Mouse (Mus musculus) embryonic fibroblast, embryonic 13.5 days (primary cell): ENCODE measurements at regions not wholly inside any gene's neighbourhood (a gene's known extent, or its start where the extent isn't known, plus 50 kb on each side); places are given as distances from the start of the nearest gene placed in this dataset.

Experiments used
- H3K27ac ChIP-seq: 2 replicates; pipeline ENCODE4 v1.5.1; 2012; ENCODE audit warnings: low read length, control low read depth, inconsistent platforms; ENCODE audit not compliant: insufficient read depth
- H3K4me1 ChIP-seq: 2 replicates; pipeline ENCODE4 v1.6.1; 2011; ENCODE audit warnings: low read length; ENCODE audit not compliant: control insufficient read depth, insufficient read depth
- H3K4me3 ChIP-seq: 2 replicates; pipeline ENCODE4 v1.5.1; 2011; ENCODE audit warnings: mild to moderate bottlenecking, control low read depth, low read length; ENCODE audit not compliant: insufficient read depth
- CTCF ChIP-seq: IDR thresholded peaks from 2 replicates; pipeline ENCODE4 v1.5.1; 2011; ENCODE audit warnings: mild to moderate bottlenecking, control low read depth, low read length, moderate library complexity, borderline replicate concordance; ENCODE audit not compliant: insufficient read depth
- POLR2A ChIP-seq: IDR thresholded peaks from 2 replicates; pipeline ENCODE4 v1.6.1; 2011; ENCODE audit warnings: low read depth, mild to moderate bottlenecking, control low read depth, low read length, moderate library complexity

DNA sequence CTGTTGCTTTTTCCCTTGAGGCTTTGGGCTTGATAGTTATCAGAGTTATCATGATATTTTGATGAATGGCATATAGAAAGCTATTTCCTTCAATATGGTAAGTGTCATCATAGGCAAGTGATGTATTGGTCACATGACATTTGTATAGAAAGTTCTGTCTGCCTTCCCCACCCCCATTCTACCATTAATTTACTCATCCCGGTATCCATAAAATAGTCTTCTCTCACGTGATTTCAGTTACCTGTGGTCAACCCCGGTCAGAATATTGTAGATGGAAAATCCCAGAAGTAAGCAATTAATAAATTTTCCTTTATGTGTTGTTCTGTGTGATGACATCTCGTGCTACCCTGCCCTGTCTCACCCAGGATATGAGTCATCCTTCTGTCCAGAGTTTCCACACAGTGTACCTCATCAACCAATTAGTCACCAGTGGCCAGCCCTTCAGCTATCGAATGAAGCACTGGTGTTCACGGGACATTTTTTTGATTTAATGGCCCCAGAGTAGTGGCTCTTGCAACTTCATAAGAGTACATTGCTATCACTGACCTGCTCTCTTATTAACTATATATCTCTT lies 127.1 kb upstream of the Twist2 start:
- peaks cover 6% of the 10 kb centered on the region for H3K4me1 ChIP-seq
- H3K4me3 ChIP-seq, result no peak overlapping the region
- peak overlapping the region; percentile 22; the same call in 1 of the 2 replicates for H3K27ac ChIP-seq
- TF ChIP-seq POLR2A (no peak), CTCF (no peak)

DNA sequence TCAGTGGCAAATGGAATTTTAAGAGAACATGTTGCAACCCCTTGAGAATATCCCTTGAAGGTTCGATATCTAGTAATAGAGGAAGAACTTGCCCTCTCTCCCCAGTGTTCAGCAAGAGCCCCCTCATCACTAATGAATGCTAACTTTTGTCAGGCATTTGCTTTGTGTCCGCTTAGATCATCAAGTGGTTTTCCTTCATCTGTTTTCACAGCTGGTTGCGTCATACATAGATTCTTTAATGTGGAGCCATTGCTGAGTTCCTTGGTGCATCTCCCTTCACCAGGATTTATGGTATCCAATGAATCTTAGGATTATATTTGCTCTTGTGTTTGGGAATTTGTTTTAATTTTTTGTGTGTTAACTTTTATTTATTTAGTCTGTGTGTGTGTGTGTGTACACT lies 124.2 kb upstream of the Twist2 start:
- Histone ChIP-seq H3K4me1 (no peaks in the 10 kb centered on the region; the same call in 1 of the 2 replicates), H3K27ac (peak overlapping the region; percentile 72), H3K4me3 (no peak overlapping the region)
- TF ChIP-seq POLR2A, result no peak
- no peak for TF ChIP-seq CTCF

DNA sequence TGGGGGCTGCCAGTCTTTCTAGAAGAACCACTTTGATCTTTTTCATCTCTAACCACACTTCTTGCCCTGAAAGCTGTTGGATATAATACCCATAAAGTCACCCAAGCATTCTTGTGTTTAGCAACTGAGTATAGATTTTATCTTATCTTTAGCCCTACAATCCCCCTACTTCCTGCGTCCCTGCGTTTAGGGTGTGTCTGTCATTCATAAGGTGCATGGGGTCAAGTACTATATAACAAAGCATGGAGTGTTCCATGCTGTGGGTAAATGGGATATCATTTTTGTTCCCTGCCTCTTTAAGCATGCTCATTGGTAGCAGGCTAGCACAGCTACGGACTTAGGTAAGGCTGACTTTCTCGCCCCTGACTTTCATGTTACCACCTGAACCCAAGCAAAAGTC lies 122.5 kb upstream of the Twist2 start:
- H3K4me1 ChIP-seq, result no peaks in the 10 kb centered on the region; the same call in 1 of the 2 replicates
- H3K4me3 ChIP-seq, result no peak overlapping the region
- no peak for TF ChIP-seq POLR2A
- no peak for TF ChIP-seq CTCF
- no peak overlapping the region for H3K27ac ChIP-seq

DNA sequence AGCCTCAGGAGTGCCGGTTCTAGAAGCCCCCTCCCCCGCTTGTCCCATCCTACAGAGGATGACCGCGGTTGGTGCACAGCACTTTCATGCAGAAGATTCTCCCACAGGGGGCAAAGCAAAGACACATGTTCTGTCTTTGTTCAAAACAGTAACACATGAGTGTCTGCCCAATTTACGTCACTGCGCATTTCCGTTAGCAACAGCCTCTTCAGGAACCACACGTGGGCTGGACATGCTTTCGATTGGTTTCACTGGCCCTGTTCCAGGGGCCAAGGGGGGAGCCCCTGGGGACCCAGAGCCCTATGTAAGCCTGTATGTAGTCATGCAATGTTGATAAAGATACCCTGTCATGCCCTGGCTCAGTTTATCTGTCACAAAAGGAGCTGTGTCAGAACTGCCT lies 116.2 kb upstream of the Twist2 start:
- Histone ChIP-seq H3K4me1 (peaks cover 9% of the 10 kb centered on the region), H3K27ac (0 out of 2 replicates have a peak overlapping the region, but pooled peaks have one; percentile 7), H3K4me3 (no peak overlapping the region)
- TF ChIP-seq CTCF (no peak), POLR2A (no peak)

DNA sequence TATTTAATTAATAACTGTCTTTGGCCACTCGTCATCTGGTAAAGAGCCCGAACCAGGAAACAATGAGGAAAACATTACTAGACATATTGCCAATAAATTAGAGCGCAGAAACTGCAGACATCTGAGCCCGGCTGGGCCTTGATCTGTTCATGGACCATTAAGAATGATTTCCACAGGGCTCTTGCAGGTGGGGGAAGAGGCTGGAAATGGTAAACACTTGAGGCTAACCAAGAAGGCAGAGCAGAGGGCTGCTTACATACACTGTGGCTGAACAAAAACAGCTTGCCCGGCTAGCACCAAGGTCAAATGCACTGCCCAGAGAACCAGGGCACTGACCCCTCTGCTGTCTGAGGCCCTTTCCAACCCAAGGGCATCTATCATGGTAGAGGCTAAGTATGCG lies 115.5 kb upstream of the Twist2 start:
- no peak for TF ChIP-seq POLR2A
- no peak for TF ChIP-seq CTCF

DNA sequence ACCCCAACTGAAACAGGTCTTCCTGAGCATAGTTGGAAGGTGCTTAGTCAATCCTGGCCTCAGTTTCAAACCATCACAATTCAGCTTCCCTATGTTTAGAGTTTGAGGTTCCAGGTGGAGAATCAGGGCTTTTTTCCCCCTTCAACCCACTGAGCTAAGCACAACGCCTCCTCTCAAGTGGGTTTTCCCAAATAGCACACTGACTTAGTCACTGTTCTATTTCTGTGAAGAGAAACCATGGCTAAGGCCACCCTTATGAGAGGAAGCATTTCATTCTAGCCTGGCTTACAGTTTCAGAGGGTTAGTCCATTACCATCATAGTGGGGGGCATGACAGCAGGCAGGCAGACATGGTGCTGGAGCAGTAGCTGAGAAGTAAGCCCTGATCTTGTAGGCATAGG lies 109.7 kb upstream of the Twist2 start:
- TF ChIP-seq POLR2A (no peak), CTCF (no peak)
- Histone ChIP-seq H3K4me3 (no peak overlapping the region), H3K4me1 (peaks cover 10% of the 10 kb centered on the region)

More for the DNA sequence above, 115.5 kb upstream of the Twist2 start:
- H3K27ac ChIP-seq, result 0 out of 2 replicates have a peak overlapping the region, but pooled peaks have one; percentile 7
- peaks cover 9% of the 10 kb centered on the region for H3K4me1 ChIP-seq
- no peak overlapping the region for H3K4me3 ChIP-seq

DNA sequence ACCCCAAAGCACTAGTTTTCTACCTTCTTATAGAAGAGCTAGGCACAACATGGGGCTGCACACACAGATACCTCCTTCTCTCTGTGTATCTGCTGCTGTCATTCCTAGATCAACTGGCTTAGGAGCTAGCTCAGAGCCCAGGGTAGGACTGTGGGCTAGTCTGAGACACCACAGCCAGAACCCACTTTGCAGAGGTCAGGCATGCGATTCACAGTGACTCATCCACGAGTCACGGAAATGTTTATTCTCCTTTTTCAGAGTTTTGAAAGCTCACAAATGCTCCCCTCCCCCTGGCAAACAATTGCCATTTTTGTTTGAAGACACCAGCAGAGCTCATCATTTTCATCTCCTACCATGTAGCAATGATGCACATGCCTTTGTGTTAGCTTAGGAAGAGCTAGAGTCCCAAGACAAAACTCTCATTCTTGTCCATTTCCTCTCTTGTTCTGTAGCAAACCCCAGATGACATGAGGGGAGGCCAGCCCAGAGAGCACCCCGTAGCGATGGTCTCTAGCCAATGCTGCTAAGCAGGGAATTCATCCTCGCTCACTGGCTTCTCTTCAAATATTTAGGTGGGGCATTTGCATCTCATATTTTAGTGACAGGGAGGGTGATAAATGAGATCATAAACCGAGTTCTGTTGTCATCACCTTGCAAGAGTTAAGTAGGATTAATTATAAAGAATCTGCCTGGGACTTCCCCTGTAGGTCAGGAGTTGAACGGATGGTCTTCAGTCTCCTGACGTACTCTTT lies 108.4 kb upstream of the Twist2 start:
- H3K4me3 ChIP-seq, result no peak overlapping the region
- H3K27ac ChIP-seq, result peak overlapping the region; percentile 79
- H3K4me1 ChIP-seq, result peaks cover 15% of the 10 kb centered on the region
- no peak for TF ChIP-seq POLR2A
- no peak for TF ChIP-seq CTCF

More for the DNA sequence above, 109.7 kb upstream of the Twist2 start:
- peak overlapping the region; percentile 79; the same call in 1 of the 2 replicates for H3K27ac ChIP-seq

DNA sequence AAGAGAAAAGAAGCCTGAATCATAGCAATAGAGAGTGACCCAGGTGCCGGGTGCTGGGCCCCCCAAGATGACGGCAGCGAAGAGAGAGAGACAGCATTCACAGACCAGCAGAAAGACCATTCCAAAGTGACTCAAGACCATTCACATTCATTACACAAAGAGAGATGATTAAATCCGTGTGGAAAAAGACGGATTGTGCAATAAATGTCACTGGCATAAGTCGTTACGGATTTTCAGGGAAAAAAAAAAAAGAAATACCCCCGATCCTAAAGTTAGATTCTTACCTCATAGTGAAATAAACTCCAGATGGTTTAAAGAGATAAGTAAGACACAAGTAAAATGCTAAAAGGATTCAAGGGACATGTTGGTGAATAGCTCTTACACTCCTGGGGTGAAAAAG lies 104.2 kb upstream of the Twist2 start:
- no peak overlapping the region for H3K4me3 ChIP-seq
- TF ChIP-seq POLR2A (no peak), CTCF (no peak)

DNA sequence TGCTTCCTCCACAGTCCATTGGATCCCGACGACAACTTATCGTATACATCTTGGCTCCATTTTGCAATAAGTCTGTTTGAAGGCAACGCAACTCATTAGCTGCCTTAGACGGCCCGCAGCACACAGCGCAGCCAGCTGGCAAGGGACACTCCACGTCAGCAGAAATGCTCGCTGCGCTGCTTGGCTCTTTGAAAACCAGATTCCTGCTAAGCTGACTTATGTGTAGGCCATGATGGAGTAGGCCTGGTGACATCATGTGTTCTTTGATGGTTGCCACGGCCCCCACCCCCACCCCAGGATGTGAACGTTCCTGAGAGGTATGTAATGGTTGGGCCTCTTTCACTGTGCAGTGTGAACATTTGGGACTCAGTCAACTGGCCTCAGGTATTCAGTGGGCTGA lies 99.8 kb upstream of the Twist2 start:
- no peak overlapping the region for H3K4me3 ChIP-seq
- no peak overlapping the region for H3K27ac ChIP-seq
- peaks cover 5% of the 10 kb centered on the region; the same call in 1 of the 2 replicates for H3K4me1 ChIP-seq
- TF ChIP-seq POLR2A (no peak), CTCF (no peak)

More for the DNA sequence above, 104.2 kb upstream of the Twist2 start:
- Histone ChIP-seq H3K27ac (peak overlapping the region; percentile 73), H3K4me1 (peaks cover 14% of the 10 kb centered on the region)

DNA sequence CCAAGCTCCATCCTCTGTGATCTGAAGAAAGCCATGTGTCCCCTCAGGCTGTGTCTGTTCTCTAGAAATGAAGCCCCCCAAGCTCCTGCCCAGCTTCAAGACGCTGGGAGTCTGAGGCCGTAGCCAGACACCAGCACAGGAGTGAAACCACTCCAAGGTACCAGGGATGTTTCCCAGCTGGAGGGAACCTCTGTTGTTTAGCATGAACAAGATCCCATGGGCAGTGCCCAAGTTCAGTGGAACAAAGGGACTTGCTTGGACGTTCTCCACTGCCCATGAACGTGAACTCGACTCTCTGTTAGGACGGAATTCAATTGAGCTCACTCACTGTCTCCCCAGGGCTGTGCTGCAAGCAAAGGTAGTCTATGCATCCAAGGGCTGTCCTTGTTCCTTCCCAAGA lies 99.2 kb upstream of the Twist2 start:
- Histone ChIP-seq H3K27ac (no peak overlapping the region), H3K4me1 (no peaks in the 10 kb centered on the region), H3K4me3 (no peak overlapping the region)
- TF ChIP-seq POLR2A (no peak), CTCF (no peak)

DNA sequence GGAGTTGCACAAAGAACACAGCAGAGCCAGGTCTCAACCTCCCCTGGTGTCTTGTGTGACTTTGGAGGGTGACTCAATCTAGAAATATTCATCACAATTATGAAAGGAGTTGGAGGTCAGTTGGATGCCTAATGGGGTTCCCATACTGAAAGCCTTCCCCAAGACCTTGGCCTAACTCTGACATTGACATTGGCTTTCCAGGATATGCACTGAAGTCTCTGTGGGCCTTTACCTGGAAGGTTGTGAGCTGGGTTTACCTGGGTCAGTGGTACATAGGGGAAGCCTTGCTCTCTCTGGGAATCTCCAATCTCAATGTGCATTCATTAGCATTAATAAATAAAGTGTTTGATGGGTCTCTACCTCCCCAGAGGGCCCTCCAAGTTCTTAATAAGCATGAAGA lies 98.5 kb upstream of the Twist2 start:
- TF ChIP-seq CTCF (no peak), POLR2A (no peak)

More for the DNA sequence above, 98.5 kb upstream of the Twist2 start:
- Histone ChIP-seq H3K27ac (no peak overlapping the region), H3K4me3 (no peak overlapping the region), H3K4me1 (no peaks in the 10 kb centered on the region)
